8 mouse cellular contexts compared by ENCODE assay signal in the genomic region with DNA sequence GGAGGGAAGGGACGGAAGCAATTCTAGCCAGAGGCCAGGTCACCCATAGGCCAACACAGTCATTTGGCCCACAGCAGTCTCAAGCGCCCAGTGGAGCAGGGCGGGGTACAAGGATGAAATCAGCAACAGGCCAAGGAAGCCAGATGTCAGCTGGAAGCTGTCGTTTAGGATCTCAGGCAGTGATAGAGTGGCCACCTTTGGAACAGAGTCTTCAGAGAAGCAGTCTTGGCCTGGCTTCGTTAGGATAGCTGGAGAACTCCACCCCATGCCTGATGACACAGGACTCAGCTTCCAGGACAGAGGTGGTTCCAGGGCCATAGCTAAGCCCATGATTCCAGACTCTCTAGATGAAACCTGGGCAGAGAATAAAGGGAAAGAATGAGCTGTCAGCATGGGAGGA. TPM values are rescaled to one million over a fixed set of nuclear protein-coding genes. Genes with fewer than 3 reads are reported as not detected.
DNase-seq lines count a peak whose midpoint lies in the region; ATAC-seq and TF ChIP-seq lines count a peak whose summit lies in the region.
"Had no signal": no experiment of that assay in that cellular context is flagged by ENCODE, and none has a peak within 500 bp of the region (broad histone marks: within the 10 kb centered on the region; RNA-seq: fewer than 3 reads in every experiment).

No protein-coding gene starts in this region.

- intact Hi-C loops in heart, adult 2 months (cut with DNase I), result no loop called here

- H3K36me3 ChIP-seq in midbrain, postnatal 0 days (ENCODE audit: insufficient read depth, low read length), result peaks cover 14% of the 10 kb centered on the region
- H3K36me3 ChIP-seq in midbrain, embryonic 15.5 days (replicated peaks), result peaks cover 8% of the 10 kb centered on the region; the same call in 1 of the 2 replicates
- peaks cover 21% of the 10 kb centered on the region for H3K36me3 ChIP-seq in heart, adult 2 months (ENCODE audit: control insufficient read depth, insufficient read depth, low read length)
- no peaks in the 10 kb centered on the region for H3K36me3 ChIP-seq in stomach, postnatal 0 days (ENCODE audit: control insufficient read depth, insufficient read depth, low read length)

- 86% methylated on average over 5 of the region's 5 CpGs for WGBS in midbrain, postnatal 0 days
- 87% methylated on average over 5 of the region's 5 CpGs for WGBS in midbrain, embryonic 15.5 days
- 32% methylated on average over 5 of the region's 5 CpGs for WGBS in heart, adult 2 months
- WGBS in stomach, postnatal 0 days, result 45% methylated on average over 5 of the region's 5 CpGs

- H3K27ac ChIP-seq in midbrain, postnatal 0 days (ENCODE audit: low read depth, low read length), result 0 out of 2 replicates have a peak overlapping the region, but pooled peaks have one; percentile 26
- H3K27ac ChIP-seq in midbrain, embryonic 15.5 days, result no peak overlapping the region
- peak overlapping the region; percentile 72 for H3K27ac ChIP-seq in heart, adult 2 months
- H3K27ac ChIP-seq in stomach, postnatal 0 days (replicated peaks), result peak overlapping the region; percentile 90

- no peak for TF ChIP-seq POLR2A in heart, adult 2 months (IDR thresholded peaks at IDR 0.05; ENCODE audit: insufficient read depth, low read depth, low read length)

- H3K4me3 ChIP-seq in midbrain, postnatal 0 days (ENCODE audit: low read depth, low read length), result no peak overlapping the region
- no peak overlapping the region for H3K4me3 ChIP-seq in midbrain, embryonic 15.5 days
- H3K4me3 ChIP-seq in heart, adult 2 months, result no peak overlapping the region
- H3K4me3 ChIP-seq in stomach, postnatal 0 days (ENCODE audit: low read depth, low read length), result no peak overlapping the region

- DNase-seq in midbrain, postnatal 0 days (ENCODE audit: low spot score), result no peak
- peak; percentile 60 to 70 for DNase-seq in heart, adult 2 months
- peak; percentile 29 for DNase-seq in kidney, postnatal 10 days
- DNase-seq in stomach, postnatal 0 days (ENCODE audit: low spot score), result no peak
- no peak for DNase-seq in layer of hippocampus, adult 9-10 months (ENCODE audit: low spot score)
- no peak for DNase-seq in natural killer cell, adult 2 months (ENCODE audit: low spot score in 2 of 2)

- H3K4me1 ChIP-seq in midbrain, postnatal 0 days (ENCODE audit: insufficient read depth, low read length), result no peaks in the 10 kb centered on the region
- H3K4me1 ChIP-seq in midbrain, embryonic 15.5 days, result no peaks in the 10 kb centered on the region
- peaks cover 42% of the 10 kb centered on the region for H3K4me1 ChIP-seq in heart, adult 2 months (ENCODE audit: control insufficient read depth, insufficient read depth, low read length)
- peaks cover 8% of the 10 kb centered on the region for H3K4me1 ChIP-seq in stomach, postnatal 0 days (replicated peaks; ENCODE audit: control insufficient read depth, insufficient read depth)

- H3K4me2 ChIP-seq in midbrain, postnatal 0 days (ENCODE audit: low read depth, low read length, poor library complexity, severe bottlenecking), result no peak overlapping the region
- H3K4me2 ChIP-seq in midbrain, embryonic 15.5 days, result no peak overlapping the region
- H3K4me2 ChIP-seq in stomach, postnatal 0 days (replicated peaks; ENCODE audit: low read depth), result no peak overlapping the region

- 0 out of 2 replicates have a peak, but pooled peaks have one; percentile 49 for TF ChIP-seq EP300 in heart, adult 2 months (IDR thresholded peaks at IDR 0.05; ENCODE audit: insufficient read depth, low read depth, low read length)
- no peak for TF ChIP-seq EP300 in stomach, postnatal 0 days (optimal IDR thresholded peaks at IDR 0.05)

- TF ChIP-seq CTCF in midbrain, postnatal 0 days (IDR thresholded peaks at IDR 0.05), result no peak
- no peak for TF ChIP-seq CTCF in heart, adult 2 months (IDR thresholded peaks at IDR 0.05)
- TF ChIP-seq CTCF in stomach, postnatal 0 days (IDR thresholded peaks at IDR 0.05; ENCODE audit: low read depth), result no peak

- no peaks in the 10 kb centered on the region for H3K27me3 ChIP-seq in midbrain, postnatal 0 days (ENCODE audit: insufficient read depth, low read length)
- H3K27me3 ChIP-seq in midbrain, embryonic 15.5 days (replicated peaks), result no peaks in the 10 kb centered on the region
- no peaks in the 10 kb centered on the region for H3K27me3 ChIP-seq in heart, adult 2 months (ENCODE audit: control insufficient read depth, insufficient read depth, low read length)
- H3K27me3 ChIP-seq in stomach, postnatal 0 days (ENCODE audit: control insufficient read depth, insufficient read depth, low read length), result no peaks in the 10 kb centered on the region
- H3K27me3 ChIP-seq: Patski had no signal

- ATAC-seq in midbrain, postnatal 0 days (ENCODE audit: low FRiP score), result no peak
- no peak for ATAC-seq in midbrain, embryonic 15.5 days (replicated peaks)
- peak; percentile 56 for ATAC-seq in stomach, postnatal 0 days (ENCODE audit: low FRiP score, low TSS enrichment)
- ATAC-seq: Patski had no signal

- no peak overlapping the region for H3K9ac ChIP-seq in midbrain, postnatal 0 days (replicated peaks; ENCODE audit: low read length, poor library complexity, severe bottlenecking)
- H3K9ac ChIP-seq in midbrain, embryonic 15.5 days, result no peak overlapping the region
- no peak overlapping the region for H3K9ac ChIP-seq in heart, adult 2 months (ENCODE audit: low read depth, low read length)
- H3K9ac ChIP-seq in stomach, postnatal 0 days (ENCODE audit: low read length), result no peak overlapping the region

- H3K79me2 ChIP-seq in heart, adult 2 months (replicated peaks; ENCODE audit: control insufficient read depth, insufficient read depth, low read length), result no peaks in the 10 kb centered on the region

- no peaks in the 10 kb centered on the region for H3K9me3 ChIP-seq in midbrain, postnatal 0 days (ENCODE audit: low read length)
- no peaks in the 10 kb centered on the region for H3K9me3 ChIP-seq in midbrain, embryonic 15.5 days
- H3K9me3 ChIP-seq in stomach, postnatal 0 days (ENCODE audit: control insufficient read depth, low read length), result no peaks in the 10 kb centered on the region

RNA-seq across cellular contexts. Expression of gene Hic1, which starts 28.9 kb away (rescaled TPM):
- 7.1 and 8.0 TPM in 2 replicates for total RNA-seq in midbrain, postnatal 0 days (2014; rRNA removed)
- polyA plus RNA-seq in midbrain, postnatal 0 days (2015; fragmentation: Nextera tagmentation; extraction: Ambion mirVana), result 1.4 and 1.5 TPM in 2 replicates
- polyA plus RNA-seq in midbrain, embryonic 15.5 days (2015; fragmentation: Nextera tagmentation; extraction: Ambion mirVana), result 2.8 and 3.2 TPM in 2 replicates
- total RNA-seq in heart, adult 2 months (2021), result 10 to 100 TPM; 12.6 to 13.6 TPM
- polyA plus RNA-seq in heart, adult 2 months (2012; rRNA removed), result 15.5 and 19.6 TPM in 2 replicates
- 6.6 and 8.2 TPM in 2 replicates for polyA plus RNA-seq in stomach, postnatal 0 days (2015; fragmentation: Nextera tagmentation; extraction: Ambion mirVana)

RNA-seq across cellular contexts. Expression of gene Ovca2, which starts 38.2 kb away (rescaled TPM):
- 14.2 and 26.0 TPM in 2 replicates for total RNA-seq in midbrain, postnatal 0 days (2014; rRNA removed)
- polyA plus RNA-seq in midbrain, postnatal 0 days (2015; fragmentation: Nextera tagmentation; extraction: Ambion mirVana), result 10.4 and 12.7 TPM in 2 replicates
- polyA plus RNA-seq in midbrain, embryonic 15.5 days (2015; fragmentation: Nextera tagmentation; extraction: Ambion mirVana), result 15.4 and 18.3 TPM in 2 replicates
- 1 to 10 TPM; 5.7 to 6.1 TPM for total RNA-seq in heart, adult 2 months (2021)
- polyA plus RNA-seq in heart, adult 2 months (2012; rRNA removed), result 11.1 and 16.7 TPM in 2 replicates
- polyA plus RNA-seq in stomach, postnatal 0 days (2015; fragmentation: Nextera tagmentation; extraction: Ambion mirVana), result 19.3 and 20.2 TPM in 2 replicates

RNA-seq across cellular contexts. Expression of gene Dph1, which starts 50.6 kb away (rescaled TPM):
- 17.4 and 19.9 TPM in 2 replicates for total RNA-seq in midbrain, postnatal 0 days (2014; rRNA removed)
- polyA plus RNA-seq in midbrain, postnatal 0 days (2015; fragmentation: Nextera tagmentation; extraction: Ambion mirVana), result 10.8 and 12.1 TPM in 2 replicates
- polyA plus RNA-seq in midbrain, embryonic 15.5 days (2015; fragmentation: Nextera tagmentation; extraction: Ambion mirVana), result 13.1 and 14.0 TPM in 2 replicates
- 10 to 100 TPM in 1 of 2 experiments, 1 to 10 TPM in 1; 8.5 to 11.6 TPM for total RNA-seq in heart, adult 2 months (2021)
- 21.7 and 32.9 TPM in 2 replicates for polyA plus RNA-seq in heart, adult 2 months (2012; rRNA removed)
- polyA plus RNA-seq in stomach, postnatal 0 days (2015; fragmentation: Nextera tagmentation; extraction: Ambion mirVana), result 15.2 and 15.8 TPM in 2 replicates

RNA-seq across cellular contexts. Expression of gene Rtn4rl1, which starts 53.2 kb away (rescaled TPM):
- 15.4 and 18.5 TPM in 2 replicates for total RNA-seq in midbrain, postnatal 0 days (2014; rRNA removed)
- 16.2 and 17.5 TPM in 2 replicates for polyA plus RNA-seq in midbrain, postnatal 0 days (2015; fragmentation: Nextera tagmentation; extraction: Ambion mirVana)
- 15.7 and 18.3 TPM in 2 replicates for polyA plus RNA-seq in midbrain, embryonic 15.5 days (2015; fragmentation: Nextera tagmentation; extraction: Ambion mirVana)
- total RNA-seq in heart, adult 2 months (2021), result 1 to 10 TPM; 8.4 to 9.4 TPM
- polyA plus RNA-seq in heart, adult 2 months (2012; rRNA removed), result 7.5 and 10.4 TPM in 2 replicates
- polyA plus RNA-seq in stomach, postnatal 0 days (2015; fragmentation: Nextera tagmentation; extraction: Ambion mirVana), result 2.1 and 2.9 TPM in 2 replicates

Comparison
In these comparisons a context has a peak if more than half of its experiments do, and no peak if none do; other contexts are left out.
1. DNase-seq: peak in heart, adult 2 months (2 of 2) and kidney, postnatal 10 days (single experiment); none in midbrain, postnatal 0 days (single experiment), stomach, postnatal 0 days (single experiment), layer of hippocampus, adult 9-10 months (single experiment) and natural killer cell, adult 2 months (0 of 2).